Mouse (Mus musculus): Measurements from ENCODE around the gene Mcmbp. TPM values are rescaled to one million over a fixed set of nuclear protein-coding genes. Genes with fewer than 3 reads are reported as not detected.

The Mcmbp gene
- total and polyA plus RNA-seq, 2 experiments from 2014 or later, result 42.0 to 43.3 TPM

- H3K9ac ChIP-seq, result peak overlapping the region; percentile 49
- DNase-seq (peak; percentile 94), ATAC-seq (peak; percentile 84)
- peak overlapping the region; percentile 89 for H3K27ac ChIP-seq (ENCODE audit: low read depth, low read length)
- 20% methylated on average over 7 of the region's 7 CpGs for WGBS
- H3K4me3 ChIP-seq (ENCODE audit: low read depth, low read length), result peak overlapping the region; percentile 46
- TF ChIP-seq CTCF (IDR thresholded peaks at IDR 0.05; ENCODE audit: low read depth), result peak; percentile 10; the same call in 1 of the 2 replicates
- H3K4me2 ChIP-seq (ENCODE audit: low read depth), result peak overlapping the region; percentile 44
- H3K4me1 ChIP-seq (ENCODE audit: insufficient read depth), result 0 out of 2 replicates have a peak, but pooled peaks cover 5% of the 10 kb centered on the region
- no peaks in the 10 kb centered on the region for H3K27me3 ChIP-seq (ENCODE audit: insufficient read depth, low read length)
- peaks cover 39% of the 10 kb centered on the region for H3K36me3 ChIP-seq (ENCODE audit: insufficient read depth)
- peaks cover 9% of the 10 kb centered on the region for H3K9me3 ChIP-seq (ENCODE audit: low read length)
Measured at GRCm38 (mm10) chr7:128690796-128691195, 49.5 kb downstream of the Mcmbp start.

- H3K36me3 ChIP-seq (ENCODE audit: insufficient read depth), result peaks cover 46% of the 10 kb centered on the region
- peak; percentile 85 for ATAC-seq
- H3K9me3 ChIP-seq (ENCODE audit: low read length), result peaks cover 9% of the 10 kb centered on the region
- peak; percentile 96 for TF ChIP-seq CTCF (IDR thresholded peaks at IDR 0.05; ENCODE audit: low read depth)
- H3K27me3 ChIP-seq (ENCODE audit: insufficient read depth, low read length), result no peaks in the 10 kb centered on the region
- peak overlapping the region; percentile 56 for H3K9ac ChIP-seq
- peak; percentile 96 for DNase-seq
- H3K4me3 ChIP-seq (ENCODE audit: low read depth, low read length), result peak overlapping the region; percentile 46
- 0 out of 2 replicates have a peak, but pooled peaks cover 5% of the 10 kb centered on the region for H3K4me1 ChIP-seq (ENCODE audit: insufficient read depth)
- peak overlapping the region; percentile 50 for H3K4me2 ChIP-seq (ENCODE audit: low read depth)
- H3K27ac ChIP-seq (ENCODE audit: low read depth, low read length), result peak overlapping the region; percentile 89
- 5% methylated on average over 7 of the region's 7 CpGs for WGBS
Measured at GRCm38 (mm10) chr7:128690070-128690469, 50.2 kb downstream of the Mcmbp start.

DNA sequence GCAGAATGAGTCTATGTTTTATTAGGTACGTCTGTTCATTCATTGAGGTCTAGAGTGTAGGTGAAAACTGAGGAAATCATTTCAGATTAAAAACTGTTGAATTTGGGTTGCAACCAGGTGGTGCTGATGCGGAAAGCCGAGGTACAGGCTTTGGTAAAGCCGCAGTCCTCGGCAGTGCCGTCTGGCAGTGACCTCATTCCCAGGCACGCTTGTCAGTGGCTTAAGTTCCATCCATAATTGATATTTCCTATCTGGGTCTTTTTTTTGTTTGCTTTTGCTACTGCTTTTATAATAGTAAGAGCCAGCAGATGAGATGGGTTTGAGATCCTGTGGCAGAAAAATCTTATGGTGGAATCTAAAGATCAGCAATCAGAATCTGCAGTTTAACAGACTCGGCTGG is 50.9 kb downstream of the Mcmbp start:
- Histone ChIP-seq H3K4me1 (ENCODE audit: insufficient read depth) (0 out of 2 replicates have a peak, but pooled peaks cover 5% of the 10 kb centered on the region), H3K9me3 (ENCODE audit: low read length) (peaks cover 9% of the 10 kb centered on the region), H3K4me3 (ENCODE audit: low read depth, low read length) (peak overlapping the region; percentile 46), H3K36me3 (ENCODE audit: insufficient read depth) (peaks cover 43% of the 10 kb centered on the region), H3K27me3 (ENCODE audit: insufficient read depth, low read length) (no peaks in the 10 kb centered on the region), H3K27ac (ENCODE audit: low read depth, low read length) (peak overlapping the region; percentile 89), H3K9ac (peak overlapping the region; percentile 56), H3K4me2 (ENCODE audit: low read depth) (peak overlapping the region; percentile 50)
- DNase-seq (peak; percentile 52), ATAC-seq (no peak)
- 47% methylated on average over 8 of the region's 8 CpGs for WGBS
- TF ChIP-seq CTCF (IDR thresholded peaks at IDR 0.05; ENCODE audit: low read depth), result no peak

DNA sequence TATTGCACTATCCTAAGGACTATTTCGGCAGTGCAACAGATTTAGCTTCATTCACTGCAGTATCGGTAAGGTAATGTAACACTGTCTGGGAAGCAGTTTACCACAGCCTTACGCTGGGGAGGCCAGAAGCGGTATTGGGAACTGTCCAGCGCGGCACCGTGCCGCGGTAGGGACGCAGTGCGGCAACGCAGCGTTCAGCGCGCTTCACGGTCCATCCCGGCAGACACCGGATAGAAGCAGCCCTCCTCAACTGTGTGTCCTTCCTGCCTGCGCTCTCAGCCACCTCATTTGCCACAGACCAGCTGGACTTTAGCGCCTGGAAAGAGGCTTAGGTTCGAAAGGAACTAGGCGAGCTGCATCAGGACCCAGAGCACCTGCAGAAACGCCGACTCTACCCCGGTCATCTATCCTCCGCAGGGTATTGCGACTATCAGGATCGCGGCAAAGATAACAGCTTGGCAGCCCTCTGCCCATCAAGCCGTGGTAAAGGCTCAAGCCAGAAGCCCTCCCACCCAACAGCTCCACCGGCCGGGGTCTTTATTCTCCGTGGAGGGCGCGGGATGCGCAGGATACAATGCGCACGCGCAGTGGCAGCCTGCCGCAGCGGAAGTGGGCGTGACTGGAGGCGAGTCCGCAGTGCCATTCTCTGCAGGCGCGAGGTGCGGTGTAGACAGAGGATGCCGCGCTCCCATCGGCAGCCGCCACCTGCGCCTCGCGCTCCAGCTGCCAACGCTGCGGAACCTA is 52.3 kb downstream of the Mcmbp start:
- DNase-seq (peak; percentile 94), ATAC-seq (peak; percentile 75)
- Histone ChIP-seq H3K27ac (ENCODE audit: low read depth, low read length) (peak overlapping the region; percentile 89), H3K36me3 (ENCODE audit: insufficient read depth) (peaks cover 32% of the 10 kb centered on the region), H3K4me3 (ENCODE audit: low read depth, low read length) (peak overlapping the region; percentile 46), H3K4me2 (ENCODE audit: low read depth) (peak overlapping the region; percentile 50), H3K9me3 (ENCODE audit: low read length) (peaks cover 9% of the 10 kb centered on the region), H3K9ac (peak overlapping the region; percentile 56), H3K27me3 (ENCODE audit: insufficient read depth, low read length) (no peaks in the 10 kb centered on the region), H3K4me1 (ENCODE audit: insufficient read depth) (0 out of 2 replicates have a peak, but pooled peaks cover 5% of the 10 kb centered on the region)
- TF ChIP-seq CTCF (IDR thresholded peaks at IDR 0.05; ENCODE audit: low read depth), result peak; percentile 20; the same call in 1 of the 2 replicates
- WGBS, result 51% methylated on average over 56 of the region's 56 CpGs

DNA sequence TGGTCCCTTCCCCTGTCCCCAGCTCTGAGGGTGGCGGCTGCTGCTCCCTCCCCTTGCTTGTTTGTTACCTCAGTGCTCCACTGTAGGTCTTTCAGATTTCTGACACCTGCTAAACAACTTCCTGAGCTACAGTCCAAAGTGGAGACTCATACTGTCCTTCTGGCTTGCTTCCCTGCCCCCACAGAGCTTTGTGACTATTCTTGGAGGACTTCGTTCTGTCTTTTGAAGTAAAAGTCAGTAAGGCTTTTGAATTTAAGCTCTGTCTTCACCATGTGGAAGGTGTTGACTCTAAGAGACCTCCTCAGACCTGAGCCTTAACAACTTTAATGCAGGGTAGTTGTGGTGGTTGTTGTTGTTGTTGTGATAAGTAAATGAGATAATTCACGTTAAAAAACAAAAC is 61.7 kb downstream of the Mcmbp start:
- H3K27me3 ChIP-seq (ENCODE audit: insufficient read depth, low read length), result no peaks in the 10 kb centered on the region
- no peak for TF ChIP-seq CTCF (IDR thresholded peaks at IDR 0.05; ENCODE audit: low read depth)
- H3K36me3 ChIP-seq (ENCODE audit: insufficient read depth), result peaks cover 4% of the 10 kb centered on the region
- 67% methylated on average over 3 of the region's 3 CpGs for WGBS
- DNase-seq (no peak), ATAC-seq (no peak)
- H3K4me3 ChIP-seq (ENCODE audit: low read depth, low read length), result no peak overlapping the region
- no peak overlapping the region for H3K27ac ChIP-seq (ENCODE audit: low read depth, low read length)
- H3K9me3 ChIP-seq (ENCODE audit: low read length), result no peaks in the 10 kb centered on the region
- no peak overlapping the region for H3K4me2 ChIP-seq (ENCODE audit: low read depth)
- no peak overlapping the region for H3K9ac ChIP-seq
- no peaks in the 10 kb centered on the region for H3K4me1 ChIP-seq (ENCODE audit: insufficient read depth)

DNA sequence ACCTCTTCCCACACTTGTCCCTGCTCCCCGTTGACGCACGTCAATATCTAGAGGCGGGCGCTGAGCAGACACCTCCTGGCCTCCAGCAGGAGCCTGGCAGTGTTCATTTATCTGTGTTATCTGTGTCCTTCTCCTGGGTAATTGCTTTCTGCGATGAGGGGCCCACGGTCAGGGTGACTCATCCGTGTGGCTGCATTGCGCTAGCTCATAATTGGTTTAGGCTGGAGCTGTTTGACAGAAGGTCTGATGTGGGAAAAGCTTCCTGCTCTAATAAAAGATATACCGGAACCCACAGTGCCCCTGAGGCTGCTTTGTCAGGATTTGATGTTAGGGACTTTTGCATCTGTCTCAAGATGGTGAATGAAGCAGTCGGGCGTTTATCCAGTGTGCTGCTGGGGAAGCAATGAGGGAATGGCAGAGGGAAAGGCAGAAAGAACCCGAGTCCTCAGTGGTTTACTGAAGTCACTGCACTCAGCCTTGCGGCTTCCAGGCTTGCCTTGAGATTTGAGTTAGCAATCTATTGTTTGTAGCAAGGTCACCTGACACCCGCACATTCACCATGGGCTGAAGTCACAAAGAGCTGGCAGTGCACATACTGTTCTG is 67.8 kb downstream of the Mcmbp start:
- peak overlapping the region; percentile 6 for H3K4me2 ChIP-seq (ENCODE audit: low read depth)
- H3K36me3 ChIP-seq (ENCODE audit: insufficient read depth), result peaks cover 13% of the 10 kb centered on the region; the same call in 1 of the 2 replicates
- 0 out of 2 replicates have a peak, but pooled peaks cover 8% of the 10 kb centered on the region for H3K4me1 ChIP-seq (ENCODE audit: insufficient read depth)
- no peaks in the 10 kb centered on the region for H3K27me3 ChIP-seq (ENCODE audit: insufficient read depth, low read length)
- H3K9ac ChIP-seq, result peak overlapping the region; percentile 10
- peak; percentile 50 for DNase-seq
- H3K4me3 ChIP-seq (ENCODE audit: low read depth, low read length), result no peak overlapping the region
- no peaks in the 10 kb centered on the region for H3K9me3 ChIP-seq (ENCODE audit: low read length)
- 4% methylated on average over 15 of the region's 15 CpGs for WGBS
- H3K27ac ChIP-seq (ENCODE audit: low read depth, low read length), result peak overlapping the region; percentile 30
- no peak for TF ChIP-seq CTCF (IDR thresholded peaks at IDR 0.05; ENCODE audit: low read depth)
- ATAC-seq, result peak; percentile 76

- ATAC-seq (peak; percentile 82), DNase-seq (peak; percentile 65)
- H3K27ac ChIP-seq (ENCODE audit: low read depth, low read length), result peak overlapping the region; percentile 30
- no peaks in the 10 kb centered on the region for H3K27me3 ChIP-seq (ENCODE audit: insufficient read depth, low read length)
- peak overlapping the region; percentile 6 for H3K4me2 ChIP-seq (ENCODE audit: low read depth)
- H3K36me3 ChIP-seq (ENCODE audit: insufficient read depth), result peaks cover 13% of the 10 kb centered on the region; the same call in 1 of the 2 replicates
- no peak for TF ChIP-seq CTCF (IDR thresholded peaks at IDR 0.05; ENCODE audit: low read depth)
- 5% methylated on average over 8 of the region's 8 CpGs for WGBS
- H3K4me1 ChIP-seq (ENCODE audit: insufficient read depth), result 0 out of 2 replicates have a peak, but pooled peaks cover 8% of the 10 kb centered on the region
- H3K9me3 ChIP-seq (ENCODE audit: low read length), result no peaks in the 10 kb centered on the region
- H3K4me3 ChIP-seq (ENCODE audit: low read depth, low read length), result no peak overlapping the region
- H3K9ac ChIP-seq, result peak overlapping the region; percentile 1; the same call in 1 of the 2 replicates
Measured at GRCm38 (mm10) chr7:128671952-128672351, 68.3 kb downstream of the Mcmbp start.
